Mouse (Mus musculus): ENCODE data around the gene Mfsd4b1. TPM values are rescaled to one million over a fixed set of nuclear protein-coding genes. Genes with fewer than 3 reads are reported as not detected.
A peak's percentile ranks its signal among the peaks of the same experiment; 100 is the strongest.
"Not testable (repeated sequence)": the region's sequence is repeated elsewhere in the genome, so short reads cannot be mapped to it uniquely, and the experiment has no call there.

Mfsd4b1 gene
- total RNA-seq, 2 experiments from 2014 or later: 2.2 to 2.4 TPM

GRCm38 (mm10) chr10:40036686-40037560 is 11.9 kb upstream of the Mfsd4b1 start:
- no peak for DNase-seq
- intact Hi-C loops (cut with DNase I): no loop called here

- intact Hi-C loops (cut with DNase I): no loop called here
- DNase-seq: no peak
Measured at GRCm38 (mm10) chr10:40034956-40035355, 9.9 kb upstream of the Mfsd4b1 start.

DNA sequence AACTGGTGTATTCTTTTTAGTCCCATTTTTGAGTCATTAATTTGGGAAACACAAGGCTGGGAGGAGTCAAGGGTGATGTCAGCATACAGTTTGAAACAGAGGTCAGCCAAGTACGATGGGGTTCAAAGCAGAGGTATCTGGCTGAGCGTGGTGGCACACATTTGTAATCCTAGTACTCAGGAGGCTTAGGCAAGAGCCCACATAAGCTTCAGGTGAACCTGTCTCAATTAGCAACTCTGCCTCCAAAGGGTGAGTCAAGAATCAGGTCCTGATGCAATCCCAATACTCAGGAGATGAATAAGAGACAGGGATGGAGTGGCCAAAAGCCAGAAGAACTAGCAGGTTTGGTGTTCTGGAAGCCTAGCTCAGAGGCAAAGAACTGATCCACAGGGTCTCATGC is 7.8 kb upstream of the Mfsd4b1 start:
- intact Hi-C loops (cut with DNase I): no loop called here

GRCm38 (mm10) chr10:40030716-40031115 is 5.6 kb upstream of the Mfsd4b1 start:
- DNase-seq: no peak
- intact Hi-C loops (cut with DNase I): no loop called here

More for the DNA sequence above, 7.8 kb upstream of the Mfsd4b1 start:
- no peak for DNase-seq

DNA sequence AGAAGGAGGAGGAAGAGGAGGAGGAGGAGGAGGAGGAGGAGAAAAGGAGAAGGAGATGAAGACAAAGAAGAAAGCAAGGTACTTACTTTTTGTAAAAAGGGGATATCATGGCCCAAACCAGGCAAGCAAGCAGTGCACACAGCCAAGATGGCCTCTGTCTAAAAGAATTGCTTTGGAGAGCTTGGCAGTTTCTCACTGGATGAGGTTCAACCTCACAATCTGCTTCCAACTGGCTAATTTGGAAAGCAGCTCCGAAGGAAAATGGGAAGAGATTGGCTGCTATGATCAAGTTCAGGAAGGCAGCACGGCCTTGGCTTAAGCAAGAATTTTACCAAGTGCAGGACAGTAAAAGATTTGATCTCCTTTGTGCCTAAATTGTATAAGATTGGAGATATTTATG is 4.5 kb upstream of the Mfsd4b1 start:
- peak; percentile 28 to 29 for DNase-seq
- intact Hi-C loops (cut with DNase I): no loop called here

- no peak for DNase-seq
- intact Hi-C loops (cut with DNase I): no loop called here
Measured at GRCm38 (mm10) chr10:40028091-40028490, 3.0 kb upstream of the Mfsd4b1 start.

- intact Hi-C loops (cut with DNase I): no loop called here
- no peak for DNase-seq
Measured at GRCm38 (mm10) chr10:40026546-40026945, 1.5 kb upstream of the Mfsd4b1 start.

GRCm38 (mm10) chr10:40025560-40025959 is 492 bp upstream of the Mfsd4b1 start:
- DNase-seq: no peak
- intact Hi-C loops (cut with DNase I): no loop called here

- intact Hi-C loops (cut with DNase I): no loop called here
- DNase-seq: no peak
Measured at GRCm38 (mm10) chr10:40020401-40020800, 4.7 kb downstream of the Mfsd4b1 start.

DNA sequence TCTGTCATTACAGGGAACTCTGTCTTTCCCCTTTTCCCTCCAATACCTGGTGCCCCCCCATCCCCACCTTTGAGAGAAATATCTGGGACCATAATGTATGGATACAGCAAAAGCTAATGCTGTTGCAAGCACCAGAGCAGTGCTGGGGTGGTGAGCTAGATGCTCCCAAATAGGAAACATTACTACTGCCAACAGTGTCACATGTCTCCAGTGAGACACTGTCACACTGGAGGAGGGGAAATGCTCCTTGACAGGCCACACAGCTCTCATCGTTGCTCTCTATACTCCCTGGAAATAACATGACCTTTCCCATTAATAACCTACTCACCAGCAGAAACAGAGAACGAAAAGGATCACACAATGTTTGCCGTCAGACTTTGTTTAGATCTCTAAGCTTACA is 5.6 kb downstream of the Mfsd4b1 start:
- intact Hi-C loops (cut with DNase I): no loop called here
- no peak for DNase-seq

- intact Hi-C loops (cut with DNase I): no loop called here
- DNase-seq: peak; percentile 18
Measured at GRCm38 (mm10) chr10:40018261-40018860, 6.7 kb downstream of the Mfsd4b1 start.

DNA sequence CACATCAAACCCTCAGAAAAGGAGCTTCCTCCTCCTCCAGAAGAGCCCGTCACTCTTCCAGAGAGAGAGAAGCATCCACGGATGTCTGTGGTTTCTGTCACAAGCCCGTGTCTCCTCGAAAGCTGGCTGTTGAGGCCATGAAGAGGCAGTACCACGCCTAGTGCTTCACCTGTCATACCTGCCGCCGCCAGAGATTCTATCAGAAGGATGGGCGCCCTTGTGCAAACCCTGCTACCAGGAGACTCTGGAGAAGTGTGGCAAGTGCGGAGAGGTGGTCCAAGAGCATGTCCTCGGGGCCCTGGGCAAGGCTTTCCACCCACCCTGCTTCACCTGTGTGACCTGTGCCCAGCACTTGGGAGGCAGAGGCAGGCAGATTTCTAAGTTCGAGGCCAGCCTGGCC is 15.5 kb downstream of the Mfsd4b1 start:
- no peak for DNase-seq
- intact Hi-C loops (cut with DNase I): no loop called here

- intact Hi-C loops (cut with DNase I); DNase-seq: not testable (repeated sequence)
Measured at GRCm38 (mm10) chr10:40008847-40009246, 16.2 kb downstream of the Mfsd4b1 start.

DNA sequence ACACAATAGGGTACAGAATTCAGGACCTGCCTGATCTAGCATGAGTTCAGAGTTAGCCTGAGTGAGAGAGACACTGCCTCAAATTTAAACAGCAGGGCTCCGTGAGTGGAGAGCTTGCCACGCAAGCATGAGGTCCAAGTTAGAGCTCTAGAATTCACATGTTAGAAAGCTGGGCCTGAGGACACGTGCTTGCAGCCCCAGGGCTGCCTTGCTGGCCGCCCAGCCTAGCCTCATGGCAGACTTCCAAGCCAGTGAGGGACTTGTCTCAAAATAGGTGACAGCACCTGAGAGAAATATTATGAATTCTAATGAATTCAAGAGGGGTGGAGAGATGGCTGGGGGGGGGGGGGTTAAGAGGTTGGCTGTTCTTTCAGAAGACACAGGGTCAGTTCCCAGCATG is 17.1 kb downstream of the Mfsd4b1 start:
- DNase-seq: no peak

GRCm38 (mm10) chr10:40006963-40007362 is 18.1 kb downstream of the Mfsd4b1 start:
- intact Hi-C loops (cut with DNase I): no loop called here
- DNase-seq: no peak

More for the DNA sequence above, 17.1 kb downstream of the Mfsd4b1 start:
- intact Hi-C loops (cut with DNase I): no loop called here

GRCm38 (mm10) chr10:40000746-40001145 is 24.3 kb downstream of the Mfsd4b1 start:
- intact Hi-C loops (cut with DNase I): no loop called here
- DNase-seq: no peak

- no peak for DNase-seq
- intact Hi-C loops (cut with DNase I): no loop called here
Measured at GRCm38 (mm10) chr10:39991155-39991554, 33.9 kb downstream of the Mfsd4b1 start.

GRCm38 (mm10) chr10:39986466-39986865 is 38.6 kb downstream of the Mfsd4b1 start, which contains the start of gene Mfsd4b5:
TSS of gene Mfsd4b5 (minus strand) at chr10:39986646.
- no peak for DNase-seq
- intact Hi-C loops (cut with DNase I): no loop called here

DNA sequence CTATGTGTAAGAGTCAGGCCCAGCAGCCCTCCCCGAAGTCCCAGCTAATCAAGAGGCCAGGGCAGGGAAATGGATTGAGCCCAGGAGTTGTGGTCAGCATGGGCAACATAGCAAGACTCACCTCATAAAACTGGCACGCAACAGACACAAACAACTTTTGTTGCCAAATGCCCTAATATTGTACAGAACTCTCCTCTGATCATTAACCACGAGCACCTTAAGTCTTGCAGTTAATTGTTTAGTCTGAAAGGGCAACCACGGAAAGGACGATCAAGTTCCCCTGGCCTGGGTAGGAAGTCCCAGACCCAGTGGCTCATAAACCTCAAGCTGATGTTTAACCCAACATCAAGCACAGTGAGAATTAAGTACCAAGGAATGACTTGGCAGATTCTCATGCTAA is 42.5 kb downstream of the Mfsd4b1 start:
- DNase-seq: no peak
- intact Hi-C loops (cut with DNase I): no loop called here

- intact Hi-C loops (cut with DNase I): no loop called here
- no peak for DNase-seq
Measured at GRCm38 (mm10) chr10:39978231-39978630, 46.8 kb downstream of the Mfsd4b1 start.

DNA sequence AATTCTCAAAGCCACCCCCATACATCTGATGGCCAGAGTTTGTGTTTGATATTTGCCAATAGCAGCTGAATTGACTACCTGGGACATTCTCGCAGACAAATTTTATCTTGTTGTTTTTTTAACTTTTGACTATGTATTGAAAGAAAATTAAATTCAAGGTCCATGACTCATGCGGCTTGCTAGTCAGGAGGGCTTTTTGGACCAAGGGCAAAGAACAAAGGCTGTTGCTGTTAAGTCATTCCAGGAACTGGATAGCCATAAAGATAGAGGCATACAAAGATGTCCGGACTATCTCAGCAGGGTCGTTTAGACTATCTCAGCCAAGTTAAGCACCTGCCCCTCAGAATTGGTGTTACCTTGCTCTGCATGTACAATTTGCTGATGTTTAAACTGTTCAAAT is 47.7 kb downstream of the Mfsd4b1 start:
- intact Hi-C loops (cut with DNase I): no loop called here
- DNase-seq: no peak

GRCm38 (mm10) chr10:39975771-39976170 is 49.3 kb downstream of the Mfsd4b1 start:
- intact Hi-C loops (cut with DNase I): no loop called here
- no peak for DNase-seq

Data from heart, postnatal 36 days (tissue).